Mouse (Mus musculus): ENCODE results near the gene Ids.
"Not testable (repeated sequence)": the region's sequence is repeated elsewhere in the genome, so short reads cannot be mapped to it uniquely, and the experiment has no call there.

Ids gene

DNA sequence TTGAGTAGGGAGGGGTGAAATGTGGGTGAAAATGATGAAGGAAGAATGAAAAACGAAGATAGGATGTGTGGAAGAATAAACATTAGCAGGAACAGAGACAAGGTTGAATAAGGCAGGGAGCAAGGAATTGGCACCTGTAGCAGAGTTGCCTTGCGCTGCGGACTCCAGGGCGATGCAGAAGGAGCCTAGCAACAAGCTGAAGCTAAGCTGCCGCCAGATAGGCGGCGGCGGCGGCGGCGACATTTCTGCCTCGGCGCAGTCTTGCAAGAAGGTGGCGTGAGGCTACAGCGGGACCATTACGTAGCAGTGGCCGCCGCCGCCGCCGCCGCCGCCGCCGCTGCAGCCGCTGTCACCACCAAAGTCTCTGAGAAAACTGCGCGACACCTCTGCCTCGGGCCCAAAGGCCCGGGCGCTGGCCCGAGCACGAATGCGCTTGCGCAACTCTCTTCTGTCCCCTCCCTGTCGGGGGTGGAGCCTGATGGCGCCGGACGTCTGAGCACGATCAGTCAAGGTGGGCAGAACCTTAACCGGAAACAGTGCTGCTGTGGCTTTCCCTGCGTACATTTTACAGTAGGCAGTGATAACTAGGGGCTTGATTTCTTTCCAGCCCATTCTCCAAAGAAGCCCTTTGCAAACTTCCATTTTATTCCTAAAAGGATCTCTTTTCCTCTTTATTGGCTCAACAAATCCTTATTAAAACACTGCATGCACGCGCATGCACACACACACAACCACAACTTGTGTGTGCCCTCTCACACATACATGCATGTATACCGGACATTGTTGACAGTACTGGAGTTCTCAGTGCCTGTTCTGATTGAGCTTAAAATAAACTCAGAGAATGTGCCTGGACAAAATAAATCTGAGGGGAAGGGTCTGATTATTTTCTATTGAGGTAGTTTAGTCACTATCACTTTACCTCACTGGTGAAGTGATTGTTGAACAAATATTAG is at the start of gene Ids:
Gene Ids (minus strand): TSS at position 424 of the 953 bp plus-strand sequence.
- DNase-seq (ENCODE audit: low spot score in 2 of 2): peak; percentile 63 to 79

DNA sequence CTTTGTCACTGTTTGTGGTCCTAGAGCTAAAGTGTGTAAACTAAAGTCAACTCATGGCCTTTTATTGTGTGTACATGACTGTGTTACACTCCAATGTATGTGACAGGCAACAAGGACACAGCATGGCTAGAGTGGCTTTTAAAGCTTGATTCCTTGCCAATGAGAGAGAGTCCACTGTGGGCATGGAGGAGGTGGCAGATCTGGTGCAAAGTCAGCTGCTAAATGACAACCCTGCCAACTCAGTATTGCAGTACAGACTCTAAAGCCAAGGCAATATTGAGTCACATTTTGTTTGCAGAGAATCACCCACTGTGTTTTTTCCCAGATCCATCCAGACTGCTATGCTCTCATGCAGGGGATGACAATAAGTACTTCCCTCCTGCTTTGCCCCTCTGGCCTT is 27.8 kb upstream of the Ids start:
- not testable (repeated sequence) for DNase-seq (ENCODE audit: low spot score in 2 of 2)

DNA sequence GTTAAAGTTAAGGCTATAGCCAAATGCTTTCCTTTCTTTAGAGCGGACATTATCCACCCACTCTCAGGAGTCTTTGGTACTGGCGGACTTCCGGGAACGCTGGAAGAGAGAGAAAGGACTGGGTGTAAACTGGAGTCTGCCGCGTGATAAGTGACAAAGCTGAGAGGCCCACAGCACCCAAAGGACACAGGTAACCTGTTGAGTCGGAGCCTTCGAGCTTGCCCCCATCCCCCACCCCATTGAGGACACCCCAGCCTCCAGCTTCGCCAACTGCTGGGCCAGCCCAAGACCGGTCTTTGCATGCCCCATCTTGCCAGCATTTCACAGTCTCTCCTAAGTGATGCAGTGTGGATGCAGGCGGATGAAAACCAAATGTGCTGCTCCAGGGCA is 21.1 kb upstream of the Ids start:
- peak; percentile 7 to 24 for DNase-seq (ENCODE audit: low spot score in 2 of 2)

DNA sequence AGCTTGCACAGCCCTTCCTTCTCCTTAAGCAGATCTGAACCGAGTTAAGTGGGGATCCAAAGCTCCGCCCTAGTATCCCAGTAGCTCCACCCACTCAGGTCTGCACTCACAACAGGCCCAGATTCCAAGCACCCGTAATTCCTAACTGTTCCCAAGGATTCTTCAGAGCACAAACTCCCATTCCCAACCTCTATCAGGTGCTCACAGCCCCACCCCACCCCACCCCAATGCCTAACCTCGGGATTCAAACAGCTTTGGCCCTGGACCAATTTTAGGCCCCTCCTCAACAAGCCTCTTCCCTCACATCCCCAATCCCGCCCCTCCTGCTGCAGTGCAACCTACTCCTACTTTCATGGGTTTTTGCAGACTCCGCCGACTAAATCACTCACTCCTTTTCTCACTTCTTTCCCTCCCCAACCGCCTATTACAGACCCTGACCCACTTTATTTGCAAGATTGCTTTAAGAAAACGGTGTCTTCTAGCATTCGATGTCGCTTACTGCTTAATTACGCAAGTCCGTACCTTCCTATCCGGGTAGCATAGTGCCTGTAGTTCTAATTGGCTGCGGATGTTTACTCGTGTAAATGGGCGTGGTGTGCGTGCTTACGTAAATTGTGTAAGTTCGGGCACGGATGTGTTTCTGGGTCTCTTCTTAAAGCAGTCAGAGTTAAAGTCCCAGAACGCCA is 20.5 kb upstream of the Ids start, which contains the start of gene 1110012L19Rik:
Gene 1110012L19Rik (plus strand): TSS at position 602 of the 686 bp plus-strand sequence.
- peak; percentile 42 to 69 for DNase-seq (ENCODE audit: low spot score in 2 of 2)

DNA sequence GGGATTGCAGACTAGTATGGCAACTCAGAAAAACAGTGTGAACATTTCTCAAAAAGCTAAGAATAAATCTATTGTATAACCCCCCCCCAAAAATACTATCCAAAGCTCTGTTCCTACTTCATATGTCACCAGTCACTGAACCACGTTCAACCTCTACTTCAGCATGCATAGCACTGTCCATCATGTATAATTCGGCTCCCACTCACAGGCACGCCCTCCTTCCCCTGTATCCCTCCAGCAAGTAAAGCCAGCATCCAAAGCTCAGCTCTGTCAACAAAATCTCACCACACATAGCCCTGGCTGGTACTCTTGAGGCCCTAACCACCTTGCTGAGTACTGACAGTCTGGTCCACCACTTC is 20.0 kb upstream of the Ids start:
- DNase-seq (ENCODE audit: low spot score in 2 of 2): no peak

- not testable (repeated sequence) for DNase-seq (ENCODE audit: low spot score in 2 of 2)
Measured at GRCm38 (mm10) chrX:70374469-70375110, 9.7 kb upstream of the Ids start.

DNA sequence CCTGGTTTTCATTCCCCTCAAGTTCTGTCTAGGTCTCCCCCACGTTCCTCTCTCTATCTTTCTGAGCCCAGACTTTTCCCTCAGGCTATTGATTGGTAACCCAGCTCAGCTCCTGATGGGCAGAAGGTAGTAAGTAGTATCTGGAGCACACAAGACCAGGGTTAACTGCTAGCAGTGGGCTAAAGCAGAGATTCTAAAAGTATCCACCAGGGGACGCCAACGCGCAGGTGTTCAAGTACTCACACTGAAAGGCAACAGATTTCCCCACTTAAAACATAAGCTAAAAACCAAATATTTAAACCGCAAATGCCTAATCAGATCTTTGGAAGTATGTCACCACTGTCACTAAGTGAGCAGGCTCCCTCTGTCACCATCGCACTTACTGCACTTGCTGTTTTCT is 4.9 kb upstream of the Ids start:
- DNase-seq (ENCODE audit: low spot score in 2 of 2): not testable (repeated sequence)

- DNase-seq (ENCODE audit: low spot score in 2 of 2): no peak
Measured at GRCm38 (mm10) chrX:70364202-70364601, 682 bp downstream of the Ids start.

GRCm38 (mm10) chrX:70363446-70363845 is 1.4 kb downstream of the Ids start:
- no peak for DNase-seq (ENCODE audit: low spot score in 2 of 2)

DNA sequence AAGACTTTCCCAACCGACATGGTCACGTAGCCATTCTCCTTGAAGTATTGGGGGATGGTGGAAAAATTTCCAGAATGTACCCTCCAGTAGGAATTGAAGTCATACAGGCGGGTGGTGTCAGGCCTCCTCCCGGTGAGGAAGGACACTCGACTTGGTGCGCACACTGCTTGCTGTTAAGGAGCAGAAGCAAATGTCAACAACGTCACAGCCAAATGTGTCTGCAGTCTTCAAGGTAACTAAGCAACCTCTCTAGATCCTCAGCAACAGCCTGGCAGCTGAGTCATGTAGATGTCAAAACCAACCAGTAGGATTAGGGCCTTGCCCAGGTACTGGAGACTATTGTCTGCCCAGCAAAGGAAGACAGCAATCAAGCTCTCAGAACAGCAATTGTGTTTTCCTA is 1.9 kb downstream of the Ids start:
- no peak for DNase-seq (ENCODE audit: low spot score in 2 of 2)

GRCm38 (mm10) chrX:70330202-70330843 is 34.6 kb downstream of the Ids start:
- peak; percentile 3 to 9 for DNase-seq (ENCODE audit: low spot score in 2 of 2)

DNA sequence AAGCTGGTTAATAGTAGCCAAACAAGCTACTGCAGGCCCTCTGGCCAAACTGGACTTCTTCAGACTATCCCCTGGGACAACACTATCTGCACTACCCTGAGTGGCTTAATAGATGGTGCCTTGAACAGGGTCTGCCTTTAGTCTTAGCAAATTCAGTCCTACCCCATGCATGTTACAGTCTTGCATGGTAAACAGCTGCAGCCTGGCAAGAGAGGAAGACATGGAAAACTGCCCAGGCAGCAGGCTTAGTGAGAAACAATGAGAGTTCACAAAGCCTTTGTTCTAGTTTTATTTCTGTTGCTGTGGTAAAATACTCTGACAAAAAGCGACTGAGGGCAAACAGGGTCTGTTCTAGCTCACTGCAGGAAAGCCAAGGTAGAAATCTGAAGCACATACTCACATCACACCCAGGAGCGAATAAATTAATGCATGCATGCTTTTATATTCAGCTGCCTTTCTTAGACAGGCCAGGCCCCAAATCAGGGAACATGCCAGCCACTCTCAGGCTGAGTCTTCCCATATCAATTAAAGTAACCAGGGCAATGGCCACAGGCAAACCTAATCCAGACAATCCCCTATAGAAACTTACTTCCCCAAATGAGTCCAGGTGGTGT is 36.2 kb downstream of the Ids start:
- no peak for DNase-seq (ENCODE audit: low spot score in 2 of 2)

DNA sequence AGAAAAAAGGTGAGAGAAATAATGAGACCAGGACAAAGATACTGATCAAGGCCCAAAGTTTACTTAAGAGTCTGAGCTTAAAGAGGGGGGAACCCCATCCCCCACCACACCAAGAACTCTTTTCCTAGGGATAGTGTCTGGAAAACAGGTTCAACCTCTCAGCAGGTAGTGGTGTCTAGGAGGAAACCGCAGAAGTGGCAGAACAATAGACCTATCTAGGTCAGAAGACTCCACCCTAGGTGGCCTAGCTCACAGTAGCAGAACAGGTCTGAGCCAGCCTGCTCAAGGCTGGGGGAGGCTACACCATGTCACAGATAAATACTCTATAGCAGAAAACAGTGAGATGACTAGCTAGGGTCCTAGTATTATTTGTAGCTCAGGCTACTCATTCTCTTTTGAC is 37.2 kb downstream of the Ids start:
- no peak for DNase-seq (ENCODE audit: low spot score in 2 of 2)

DNA sequence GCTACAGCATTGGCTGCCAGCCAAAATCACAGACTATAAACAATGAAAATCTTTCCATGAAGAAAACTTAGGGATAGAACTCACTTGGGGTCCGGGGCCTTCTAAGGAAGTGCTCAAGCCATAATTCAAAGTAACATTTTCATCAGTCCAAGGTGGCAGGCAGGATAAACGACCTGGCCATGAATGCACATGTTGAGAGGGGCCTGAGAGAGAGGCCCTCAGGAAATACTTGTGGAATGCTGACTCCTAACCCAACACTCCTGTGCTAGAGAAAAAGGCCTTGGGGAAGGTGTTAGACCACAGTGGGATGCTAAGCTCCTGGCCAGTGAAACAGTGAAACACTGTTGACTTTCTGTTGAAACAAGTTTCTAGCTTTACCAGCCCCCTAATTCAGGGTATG is 45.6 kb downstream of the Ids start:
- DNase-seq (ENCODE audit: low spot score in 2 of 2): no peak

- DNase-seq (ENCODE audit: low spot score in 2 of 2): no peak
Measured at GRCm38 (mm10) chrX:70314949-70315641, 49.8 kb downstream of the Ids start.
